Mouse (Mus musculus): ENCODE results near the gene Hoxd1.

Hoxd1 gene

DNA sequence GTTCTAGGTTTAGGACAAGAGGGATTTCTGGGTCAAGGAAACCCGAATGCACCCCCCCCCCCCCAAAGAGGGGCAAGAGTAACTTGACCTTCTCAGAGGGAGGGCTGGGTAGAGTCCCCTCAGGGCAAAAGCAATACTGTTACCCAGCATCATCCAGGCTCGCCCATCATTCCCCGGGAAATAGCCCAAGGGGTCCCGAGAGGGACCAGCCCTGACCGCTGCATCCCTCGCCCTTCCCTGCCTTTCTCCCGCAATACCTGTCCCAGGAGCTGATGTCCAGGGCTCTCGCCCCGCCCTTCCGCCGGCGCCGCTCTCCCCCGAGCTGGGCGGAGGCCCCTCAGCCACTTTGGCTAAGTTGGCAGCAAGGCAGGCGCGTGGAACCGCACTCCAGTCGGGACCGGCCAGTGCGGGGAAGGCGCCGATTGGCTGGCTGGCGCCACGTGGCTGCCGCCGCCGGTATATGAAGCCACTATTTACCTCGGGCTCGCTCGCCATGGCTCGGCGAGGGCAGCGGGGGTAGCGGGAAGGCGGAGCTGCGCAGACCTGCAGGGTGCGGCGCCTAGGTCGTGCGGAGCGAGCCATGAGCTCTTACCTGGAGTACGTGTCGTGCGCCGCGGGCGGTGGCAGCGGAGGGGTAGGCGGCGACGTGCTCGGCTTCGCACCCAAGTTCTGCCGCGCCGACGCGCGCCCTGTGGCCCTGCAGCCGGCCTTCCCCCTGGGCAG is at the start of gene Hoxd1:
Hoxd1 (plus strand) TSS at position 459 of the 723 bp plus-strand sequence.
- DNase-seq = no peak

DNA sequence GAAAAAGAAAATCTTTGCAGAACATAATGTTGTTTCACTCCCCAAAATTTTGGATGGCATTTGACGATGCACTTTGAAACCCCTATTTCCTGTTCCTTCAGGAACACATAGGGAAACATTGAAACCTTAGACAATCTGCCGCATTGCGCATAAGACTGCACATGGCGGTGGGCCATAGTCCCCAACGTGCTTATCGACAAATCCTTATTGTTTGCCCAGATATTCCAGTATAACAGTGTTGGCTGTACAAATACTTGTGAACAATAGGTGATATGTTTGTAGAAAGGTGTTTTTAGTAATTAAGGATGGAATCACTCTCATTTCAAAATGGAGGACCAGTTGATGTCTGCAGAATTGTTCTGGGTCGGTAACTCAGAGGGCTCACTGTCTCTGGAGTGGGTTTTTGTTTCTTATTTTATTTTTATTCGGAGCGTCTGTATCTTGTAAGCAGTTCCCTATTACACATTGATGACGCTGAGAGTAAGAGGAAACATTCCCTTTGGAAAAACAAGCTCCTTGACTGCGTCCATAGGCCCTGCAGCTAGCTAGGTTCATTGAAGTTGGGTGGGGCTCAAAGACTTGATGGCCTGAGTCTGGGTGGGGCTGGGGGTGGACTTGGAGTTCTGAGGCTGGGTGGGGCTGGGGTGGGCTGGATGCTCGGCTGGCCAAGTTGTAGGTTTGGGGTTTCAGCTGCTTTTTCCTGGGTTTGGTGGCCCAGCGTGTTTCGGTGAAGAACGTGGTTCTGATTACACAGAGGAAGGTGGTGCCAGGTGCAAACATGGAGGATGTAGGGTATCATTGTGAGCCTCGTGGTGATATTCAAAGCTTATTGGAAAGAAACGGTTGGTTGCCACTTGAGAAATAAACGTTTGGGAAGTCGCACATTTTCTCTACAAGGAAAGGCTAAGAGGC is 49.3 kb upstream of the Hoxd1 start:
- no peak for DNase-seq

DNA sequence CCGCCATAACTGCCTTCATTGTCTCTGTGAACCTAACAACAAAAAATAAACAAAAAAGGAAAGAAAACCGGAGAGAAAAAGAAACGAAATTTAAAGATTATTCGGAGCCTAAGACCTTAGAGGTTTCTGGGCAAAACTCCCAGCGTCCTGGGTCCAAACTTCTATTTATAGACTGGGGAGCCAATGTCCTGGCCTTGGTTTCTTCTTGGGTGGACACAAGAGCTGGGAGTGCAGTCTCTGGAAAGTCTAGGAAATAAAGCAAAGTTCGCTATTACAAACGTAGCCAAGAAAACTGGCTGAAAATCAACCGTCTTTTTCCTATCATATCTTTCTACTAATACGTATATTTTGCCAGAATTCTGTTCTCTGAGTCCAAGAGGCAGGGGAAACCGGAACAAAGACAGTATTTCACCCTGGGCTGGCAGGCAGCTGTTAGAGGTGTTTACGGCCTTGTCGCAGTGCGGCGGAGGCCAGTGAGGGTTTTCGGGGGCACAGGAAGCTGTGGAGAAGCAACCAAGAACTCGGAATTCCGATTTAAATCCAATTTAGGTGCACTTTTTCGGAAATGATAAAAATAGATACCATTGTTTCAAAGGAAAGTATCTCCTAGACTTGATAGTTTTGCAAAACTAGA is 48.5 kb upstream of the Hoxd1 start:
- no peak for DNase-seq

DNA sequence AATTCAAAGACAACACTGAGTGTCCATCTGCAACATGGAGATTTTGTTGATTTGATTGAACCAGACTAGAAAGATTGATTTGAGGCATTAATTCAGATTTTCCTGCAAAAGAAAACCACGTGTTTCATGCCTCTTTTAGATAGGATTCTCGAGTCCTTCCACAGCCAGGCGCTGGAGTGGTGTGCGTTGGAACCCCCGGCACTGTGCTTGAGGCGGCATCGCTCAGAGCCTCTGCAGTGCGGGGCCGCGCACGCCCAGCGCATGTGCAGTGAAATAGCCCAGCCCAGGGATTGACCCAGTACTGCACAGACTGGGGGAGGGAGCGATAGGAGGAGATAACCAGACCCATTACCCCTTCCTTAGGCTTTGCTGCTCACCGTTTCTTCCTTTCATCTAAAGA is 47.9 kb upstream of the Hoxd1 start:
- DNase-seq = no peak

DNA sequence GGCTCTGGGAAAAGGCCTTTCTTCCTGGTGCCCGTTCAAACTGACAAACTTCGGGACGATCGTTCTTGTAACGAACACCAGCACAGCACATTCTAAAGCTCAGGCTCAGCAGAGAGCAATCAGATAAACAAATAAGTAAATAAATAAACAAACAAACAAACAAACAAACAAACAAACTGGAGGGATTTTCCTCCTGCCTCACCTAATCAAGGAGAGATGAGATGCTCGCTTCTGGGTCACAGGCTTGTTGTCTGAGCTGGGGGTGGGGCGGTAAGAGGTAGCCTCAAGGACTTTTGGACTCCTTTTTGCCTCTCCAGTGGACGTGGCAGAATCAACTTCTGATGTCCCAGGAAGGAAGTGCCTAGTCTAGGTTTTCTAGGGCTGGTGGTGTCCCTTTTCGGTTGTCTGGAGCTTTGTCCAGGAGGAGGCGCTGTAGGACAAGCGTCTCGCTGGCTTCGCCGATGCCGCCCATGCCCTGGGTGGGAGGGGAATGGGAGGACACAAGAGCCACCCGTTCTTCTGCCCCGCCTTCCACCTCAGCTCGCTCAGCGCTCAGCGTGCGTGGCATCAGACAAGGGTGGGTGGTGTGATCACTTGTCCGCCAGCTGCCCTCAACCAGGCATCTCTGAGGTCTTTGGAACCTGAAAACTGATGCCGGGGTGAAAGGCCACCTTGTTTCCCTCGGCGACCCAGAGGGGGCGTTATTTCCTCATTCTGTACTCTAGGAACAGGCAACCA is 47.1 kb upstream of the Hoxd1 start:
- DNase-seq = peak; percentile 27

DNA sequence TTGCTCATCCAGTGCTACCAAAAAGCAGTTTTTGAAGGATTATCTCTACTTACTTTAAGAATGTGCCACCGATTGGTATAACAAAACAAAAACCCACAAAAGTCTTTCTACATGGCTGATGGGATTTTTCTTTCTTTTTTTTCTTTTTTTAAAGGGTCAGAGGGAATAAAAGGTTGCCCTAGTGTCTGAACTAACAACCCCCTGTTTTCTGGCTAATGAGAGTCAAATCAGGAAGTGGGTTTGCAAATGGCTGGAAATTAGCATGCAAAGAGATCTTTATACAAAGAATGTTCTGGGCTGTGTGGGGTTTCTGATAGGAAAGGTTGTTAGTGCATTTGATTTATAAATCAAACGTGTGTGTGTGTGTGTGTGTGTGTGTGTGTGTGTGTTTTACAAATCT is 42.4 kb upstream of the Hoxd1 start:
- no peak for DNase-seq

DNA sequence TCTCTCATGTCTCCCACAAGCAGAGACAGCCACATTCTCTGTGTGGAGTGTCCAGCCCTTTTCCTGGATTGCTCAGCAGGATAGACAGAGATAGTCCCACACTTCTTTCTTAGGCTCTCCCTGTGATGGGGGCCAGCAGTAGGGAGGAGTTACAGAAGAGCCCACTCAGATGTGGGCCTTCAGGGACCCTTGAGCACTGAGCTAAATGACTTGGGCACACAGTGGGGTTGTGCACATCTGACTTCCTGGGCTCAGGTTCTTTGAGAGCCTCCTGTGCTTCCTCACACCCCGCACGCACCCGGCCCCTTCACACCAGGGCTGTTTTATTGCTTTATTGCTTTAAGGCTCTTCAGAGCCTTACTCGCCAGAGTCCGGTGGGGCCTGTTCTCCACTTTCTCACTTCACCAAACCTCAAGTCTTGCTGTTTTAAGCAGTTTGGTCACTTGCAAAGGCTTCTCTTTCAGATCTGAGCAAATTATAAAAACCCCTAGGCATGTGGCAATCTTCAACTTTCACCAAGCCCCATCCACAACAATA is 41.8 kb upstream of the Hoxd1 start:
- DNase-seq = no peak

DNA sequence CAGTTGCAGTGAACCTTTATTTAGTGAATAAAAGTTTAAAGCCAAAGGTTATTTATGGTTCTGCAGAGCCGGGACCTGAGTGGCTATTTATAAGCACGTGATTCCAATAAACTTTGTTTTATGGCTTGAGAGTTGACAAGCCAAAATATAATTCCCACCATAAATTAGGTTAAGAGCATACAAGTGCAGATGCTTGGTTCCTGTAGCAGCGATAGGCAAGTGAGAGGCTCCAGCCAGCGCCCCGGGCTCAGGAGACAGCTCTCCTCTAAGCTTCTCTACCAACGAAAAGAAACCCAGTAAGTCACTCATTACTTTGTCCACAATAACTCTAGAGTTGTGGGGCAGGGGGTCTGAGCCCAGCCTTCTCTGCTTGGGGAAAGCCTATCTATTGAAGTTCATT is 40.9 kb upstream of the Hoxd1 start:
- DNase-seq = no peak

DNA sequence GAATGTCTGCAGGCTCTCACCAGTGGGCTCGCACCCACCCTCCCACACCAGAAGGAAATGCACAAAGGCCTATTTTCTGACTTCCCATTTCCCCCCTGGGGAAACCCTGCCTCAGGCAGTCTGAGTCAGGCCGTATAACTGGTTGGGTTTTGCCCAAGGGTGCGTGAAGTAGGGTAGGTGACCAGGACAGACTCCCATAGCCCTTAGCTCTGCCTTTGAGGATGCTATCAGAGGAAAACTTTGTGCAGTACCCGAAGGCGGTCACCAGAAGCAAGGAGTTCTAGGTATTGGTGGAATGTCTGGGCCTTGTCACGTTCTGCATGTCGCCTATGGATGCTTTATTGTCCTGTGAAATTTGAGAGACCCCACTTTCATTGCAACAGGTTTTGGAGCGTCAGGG is 39.8 kb upstream of the Hoxd1 start:
- no peak for DNase-seq

DNA sequence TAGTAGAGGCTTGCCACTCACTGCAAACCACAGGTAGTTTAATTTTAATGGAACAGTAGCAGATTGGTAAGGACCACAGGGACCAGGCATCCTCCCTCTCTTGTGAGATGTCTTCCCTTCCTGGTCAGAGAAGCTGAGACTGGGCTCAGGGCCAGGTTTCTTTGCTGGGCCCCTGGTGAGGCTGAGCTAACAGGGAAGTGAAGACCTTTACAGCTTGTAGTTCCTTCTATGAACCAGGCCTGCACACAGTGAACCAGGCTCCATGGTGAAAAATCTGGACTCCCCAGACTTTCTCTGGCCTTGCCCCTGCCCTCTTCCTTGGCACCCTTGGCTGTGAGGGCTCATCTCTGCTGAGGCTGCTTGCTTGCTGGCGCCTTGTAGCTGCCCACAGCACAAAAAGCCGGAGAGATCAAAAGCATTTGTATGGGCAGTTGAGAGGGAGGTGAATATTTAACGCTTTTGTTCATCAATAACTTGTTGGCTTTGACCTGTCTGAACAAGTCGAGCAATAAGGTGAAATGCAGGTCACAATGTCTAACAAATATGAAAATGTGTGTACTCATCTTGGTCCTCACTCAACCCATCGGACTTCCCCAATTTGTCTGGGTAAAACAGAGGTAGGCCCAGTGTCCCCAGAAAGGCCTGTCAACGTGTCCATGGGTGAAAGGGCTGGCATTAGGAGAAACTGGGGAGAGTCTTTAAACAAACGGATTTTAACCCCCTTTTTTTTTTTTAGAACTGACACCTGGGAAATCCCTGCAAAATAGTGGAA is 38.4 kb upstream of the Hoxd1 start:
- DNase-seq = no peak

DNA sequence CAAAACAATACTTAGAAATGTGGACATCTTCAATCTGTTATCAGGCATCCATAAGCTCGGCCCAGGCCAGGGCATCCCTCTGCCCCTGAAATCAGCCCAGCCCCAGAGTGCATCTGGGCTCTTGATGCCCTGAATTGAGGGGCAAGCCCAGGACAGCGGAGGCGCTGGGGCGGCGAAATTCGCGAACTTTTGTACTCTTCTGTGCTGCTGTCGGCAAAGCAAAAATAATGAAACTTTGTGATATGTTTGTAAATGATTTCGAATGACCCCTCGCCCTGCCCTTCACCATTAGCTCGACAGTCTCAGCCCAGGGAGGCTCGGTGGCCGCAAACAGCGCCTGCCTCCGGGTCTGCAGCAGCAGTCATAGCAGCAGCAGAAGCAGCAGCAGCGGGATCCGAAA is 37.6 kb upstream of the Hoxd1 start:
- no peak for DNase-seq

DNA sequence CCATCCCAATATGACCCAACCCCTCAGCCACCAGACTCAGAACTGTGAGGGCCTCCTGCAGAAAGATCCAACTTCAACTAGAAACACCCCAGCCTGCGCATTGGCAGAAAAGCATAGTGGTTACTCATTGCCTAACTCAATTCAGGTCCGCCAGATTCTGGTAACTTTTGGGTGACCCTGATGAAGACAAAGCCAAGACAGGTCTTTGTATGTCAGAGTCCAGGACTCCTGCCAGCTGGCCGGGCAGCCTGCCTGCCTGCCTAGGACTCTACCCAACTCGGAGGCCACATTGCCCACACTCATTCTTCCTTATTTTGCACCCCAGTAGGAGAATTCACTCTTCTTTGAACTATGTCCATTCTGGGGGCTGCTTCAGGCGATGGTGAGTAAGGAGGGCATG is 36.2 kb upstream of the Hoxd1 start, which contains the start of gene Gm28230:
Gm28230 (plus strand) TSS at position 178 of the 400 bp plus-strand sequence.
- no peak for DNase-seq

DNA sequence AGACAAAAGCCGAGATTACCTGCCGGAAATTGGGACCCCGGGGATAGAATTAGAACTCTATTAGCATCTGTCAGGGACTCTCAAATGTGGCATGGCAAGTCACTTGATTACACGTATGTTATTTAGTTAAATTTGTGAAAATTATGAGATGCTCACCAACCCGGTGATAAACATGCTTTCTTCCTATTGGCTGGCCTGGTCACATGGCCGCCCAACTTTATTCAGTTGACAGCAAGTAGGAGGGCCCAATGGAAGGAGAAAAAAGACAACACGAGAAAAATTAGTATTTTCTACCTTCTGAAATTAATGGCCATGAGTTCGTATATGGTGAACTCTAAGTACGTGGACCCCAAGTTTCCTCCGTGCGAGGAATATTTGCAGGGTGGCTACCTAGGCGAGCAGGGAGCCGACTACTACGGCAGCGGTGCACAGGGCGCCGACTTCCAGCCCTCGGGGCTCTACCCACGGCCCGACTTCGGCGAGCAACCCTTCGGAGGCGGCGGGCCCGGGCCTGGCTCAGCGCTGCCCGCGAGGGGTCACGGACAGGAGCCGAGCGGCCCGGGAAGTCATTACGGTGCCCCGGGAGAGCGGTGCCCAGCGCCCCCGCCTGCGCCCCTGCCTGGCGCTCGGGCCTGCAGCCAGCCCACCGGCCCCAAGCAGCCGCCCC is 35.7 kb upstream of the Hoxd1 start:
- no peak for DNase-seq

DNA sequence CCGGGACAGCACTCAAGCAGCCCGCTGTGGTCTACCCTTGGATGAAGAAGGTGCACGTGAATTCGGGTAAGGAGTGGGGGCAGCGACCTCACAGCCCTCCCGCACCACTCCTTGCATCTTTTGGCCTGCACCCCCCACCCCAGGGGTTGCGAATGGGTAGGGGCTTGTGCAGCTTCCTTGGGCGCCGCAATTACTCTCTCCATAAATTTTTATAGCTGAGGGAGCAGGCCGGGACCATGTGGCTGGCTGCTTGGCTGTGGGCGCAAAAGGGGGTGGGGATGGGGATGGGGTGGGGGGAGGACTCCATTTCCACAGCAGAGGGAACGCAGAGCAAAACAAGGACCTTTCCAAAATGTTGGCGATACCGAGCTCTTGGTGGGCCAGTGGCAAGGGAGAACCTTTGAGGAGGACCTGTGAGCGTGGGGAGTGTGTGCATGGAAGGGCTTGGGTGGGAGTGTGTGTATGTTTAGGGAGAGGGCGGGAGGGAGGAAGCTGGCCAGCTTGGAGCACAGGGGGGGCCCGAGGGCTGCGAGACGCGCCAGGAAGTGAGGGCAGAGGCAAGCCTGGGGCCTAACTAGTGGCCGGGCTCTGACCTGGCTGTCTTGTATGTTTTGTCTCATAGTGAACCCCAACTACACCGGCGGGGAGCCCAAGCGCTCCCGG is 35.0 kb upstream of the Hoxd1 start:
- DNase-seq = no peak

DNA sequence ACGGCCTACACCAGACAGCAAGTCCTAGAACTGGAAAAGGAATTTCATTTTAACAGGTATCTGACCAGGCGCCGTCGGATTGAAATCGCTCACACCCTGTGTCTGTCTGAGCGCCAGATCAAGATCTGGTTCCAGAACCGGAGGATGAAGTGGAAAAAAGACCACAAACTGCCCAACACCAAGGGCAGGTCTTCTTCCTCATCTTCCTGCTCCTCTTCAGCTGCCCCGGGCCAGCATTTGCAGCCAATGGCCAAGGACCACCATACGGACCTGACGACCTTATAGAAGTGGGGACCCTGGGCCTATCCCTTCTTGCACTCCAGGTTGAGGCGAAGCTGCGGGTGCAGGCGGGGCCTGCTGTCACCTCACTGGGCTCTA is 34.5 kb upstream of the Hoxd1 start:
- no peak for DNase-seq

DNA sequence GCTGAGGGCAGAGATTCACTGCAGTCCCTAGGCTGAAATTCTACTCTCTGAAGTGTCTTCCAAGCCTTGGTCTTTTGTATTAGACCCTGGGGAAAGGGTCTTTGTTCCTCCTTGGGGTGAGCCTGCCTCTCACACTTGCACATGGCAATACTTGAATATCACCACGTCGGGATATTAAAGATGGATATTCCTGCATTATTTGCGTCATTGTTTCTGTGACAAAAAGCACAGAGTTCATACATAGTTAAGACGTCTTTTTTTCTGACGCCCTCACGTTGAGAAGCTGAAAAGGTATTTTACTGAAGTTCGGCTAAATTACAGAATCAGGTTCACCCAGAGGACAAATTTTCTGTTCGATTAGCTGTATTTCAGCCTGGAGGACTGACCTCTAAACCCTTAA is 32.4 kb upstream of the Hoxd1 start:
- no peak for DNase-seq

DNA sequence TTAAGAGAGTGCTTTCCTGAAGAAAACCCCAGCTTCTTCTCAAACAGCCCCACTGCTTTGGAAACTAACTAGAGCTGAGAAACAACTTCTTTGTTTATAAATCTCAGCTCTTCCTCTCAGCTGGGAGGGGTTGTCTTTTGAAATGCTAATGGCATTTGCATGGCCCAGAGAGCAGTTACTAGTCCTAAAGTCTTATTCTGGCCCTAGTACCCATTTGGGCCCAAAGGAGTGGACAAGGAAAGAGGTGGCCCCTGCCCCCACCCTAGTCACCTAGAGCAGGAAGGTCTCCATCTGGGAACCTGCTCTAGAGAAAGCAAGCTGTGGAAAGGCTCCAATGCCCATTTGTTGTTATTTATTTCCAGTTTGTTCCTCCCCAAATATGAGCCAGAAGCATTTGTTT is 31.7 kb upstream of the Hoxd1 start:
- DNase-seq = no peak

DNA sequence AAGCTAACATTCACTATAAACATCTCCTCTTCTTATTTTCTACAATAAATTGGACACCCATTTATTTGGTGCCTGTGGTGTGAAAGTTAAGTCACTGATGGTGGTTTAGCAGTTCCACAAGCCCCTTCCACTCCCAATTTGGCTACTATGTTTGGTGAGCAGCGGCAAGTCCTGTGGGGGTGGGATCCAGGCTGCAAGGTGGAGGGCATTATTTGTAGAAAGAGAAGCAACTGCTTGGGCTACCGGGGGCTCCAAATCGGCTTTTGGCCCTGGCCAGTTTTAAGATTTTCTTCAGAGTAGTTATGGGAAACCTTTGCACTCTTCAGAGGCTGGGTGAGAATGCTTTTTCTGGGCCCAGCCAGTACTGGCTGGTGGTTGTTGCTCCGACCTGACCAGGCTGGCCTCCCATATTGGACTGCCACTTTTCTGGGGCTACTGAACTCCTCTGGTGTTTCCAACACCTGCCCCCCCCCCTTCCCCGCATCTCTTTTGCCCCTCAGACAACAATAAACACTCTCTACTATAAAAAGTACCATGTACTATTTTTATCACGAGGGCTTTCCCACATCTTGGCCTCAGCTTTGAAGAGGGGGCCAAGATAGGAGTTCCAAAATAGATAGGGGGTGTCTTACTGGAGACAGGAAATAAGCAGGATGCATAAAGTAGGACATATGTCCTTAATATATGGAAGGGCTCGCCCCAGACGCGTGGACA is 30.8 kb upstream of the Hoxd1 start:
- DNase-seq = no peak

DNA sequence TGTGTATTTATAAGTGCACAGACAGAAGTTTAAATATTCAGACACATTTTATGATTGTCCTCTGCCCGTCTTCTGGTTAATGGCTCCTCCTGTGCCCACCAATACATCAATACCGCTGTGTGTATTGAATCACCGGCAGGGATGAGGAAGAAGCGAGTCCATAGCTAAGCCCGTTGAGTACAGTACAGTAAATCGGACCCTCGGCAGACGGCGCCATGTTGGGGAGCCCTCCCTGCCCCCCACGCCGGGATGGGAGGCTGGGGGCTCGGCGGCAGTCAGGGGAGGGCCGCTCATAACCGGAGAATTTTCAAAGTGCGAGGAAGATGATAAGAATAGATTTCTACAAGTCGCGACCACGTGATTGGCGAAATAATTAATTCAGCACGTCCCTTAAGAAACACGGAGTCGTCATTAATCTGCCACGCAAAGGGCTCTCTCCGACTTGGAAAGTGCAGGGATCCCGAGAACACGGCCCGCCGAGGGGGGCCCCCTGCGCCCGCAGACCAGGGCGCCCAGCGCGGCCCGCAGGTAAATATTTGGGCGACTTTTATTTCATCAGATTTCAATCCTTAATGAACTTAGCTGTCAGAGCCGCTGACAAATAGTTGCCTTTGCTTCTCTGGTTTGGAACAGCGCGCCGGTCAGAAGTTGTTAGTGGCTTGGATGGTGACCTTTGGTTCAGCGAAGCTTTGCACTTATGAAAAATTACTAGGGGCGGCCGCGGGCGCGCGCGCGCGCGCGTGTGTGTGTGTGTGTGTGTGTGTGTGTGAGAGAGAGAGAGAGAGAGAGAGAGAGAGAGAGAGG is 30.1 kb upstream of the Hoxd1 start:
- DNase-seq = no peak
